Mouse (Mus musculus): ENCODE measurements at regions not wholly inside any gene's neighbourhood (a gene's known extent, or its start where the extent isn't known, plus 50 kb on each side); places are given as distances from the start of the nearest gene placed in this dataset.

DNA sequence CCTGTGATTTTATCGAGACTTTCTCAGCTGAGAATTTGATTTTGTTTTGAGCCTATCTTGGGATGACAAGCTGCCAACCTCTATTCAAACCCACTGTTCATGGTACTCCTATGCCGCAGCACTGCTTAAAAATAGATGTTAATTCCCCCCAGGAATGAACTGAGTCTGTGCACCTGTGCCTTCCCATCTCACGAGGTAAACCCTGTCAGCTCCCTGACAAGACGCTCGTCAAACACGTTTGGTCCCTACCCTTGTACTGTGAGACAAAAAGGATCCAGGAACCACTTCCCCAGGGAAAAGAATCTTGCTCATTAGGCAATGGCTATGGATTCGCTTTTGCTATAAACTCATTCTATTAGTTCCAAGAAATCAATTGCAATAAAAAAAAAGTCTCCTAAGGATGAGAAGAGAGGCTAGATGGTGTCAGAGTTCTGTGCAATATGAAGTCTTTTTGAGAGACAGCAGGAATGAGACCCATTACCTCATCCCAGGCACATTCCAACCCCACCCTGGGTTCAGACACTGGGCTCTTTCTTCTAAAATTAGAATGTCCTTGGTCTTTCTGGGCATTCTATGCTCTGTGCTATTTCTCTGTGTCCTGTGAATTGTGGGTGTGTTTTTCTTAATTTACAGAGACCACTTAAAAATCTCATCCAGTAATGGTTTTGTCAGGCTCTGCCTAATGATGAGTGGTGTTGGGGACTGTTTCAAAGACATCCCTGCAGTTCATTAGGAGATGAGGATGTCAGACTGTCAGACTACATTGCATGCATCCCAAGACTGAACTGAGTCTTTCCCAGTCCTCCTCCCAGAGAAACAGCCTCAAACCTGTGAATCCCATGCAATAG is 167.7 kb upstream of the Pabpc6 start:
- DNase-seq: no peak

DNA sequence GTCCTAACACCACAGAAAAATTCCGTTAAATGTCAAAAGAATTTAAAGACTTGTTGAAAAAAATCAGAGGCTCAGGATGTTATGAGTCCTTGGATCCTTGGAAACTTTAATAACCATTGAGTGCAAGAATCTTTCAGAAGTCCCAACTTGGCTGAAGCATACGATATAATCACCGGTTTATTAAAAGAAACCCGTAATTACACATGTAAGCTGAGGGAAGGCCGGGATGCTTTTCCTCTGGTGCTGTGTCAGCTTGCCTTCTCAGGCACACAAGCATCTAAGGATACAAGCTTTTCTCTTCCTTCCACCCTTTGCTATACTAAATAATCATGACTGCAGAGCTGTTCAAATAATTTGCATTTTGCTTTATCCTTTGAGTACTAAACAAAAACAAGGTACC is 160.4 kb upstream of the Pabpc6 start:
- no peak for DNase-seq

DNA sequence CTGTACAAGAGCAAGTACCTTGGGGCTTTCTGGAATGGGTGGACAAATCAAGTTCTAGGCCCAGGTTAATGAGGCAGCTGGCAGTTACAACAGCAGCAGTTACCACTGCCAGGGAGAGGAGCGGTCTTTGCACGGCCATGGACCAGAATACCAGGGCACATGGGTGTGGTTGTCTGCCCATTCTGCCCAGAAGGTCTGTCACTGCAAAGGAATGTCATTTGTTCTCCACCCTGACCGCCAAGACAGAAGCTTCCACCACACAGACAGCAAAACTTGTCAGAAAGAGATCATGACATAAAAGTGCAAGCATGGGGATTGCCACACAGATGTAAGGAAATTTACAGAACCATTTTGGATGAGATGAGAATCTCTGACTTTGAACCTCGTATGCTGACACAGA is 151.8 kb upstream of the Pabpc6 start:
- no peak for DNase-seq

DNA sequence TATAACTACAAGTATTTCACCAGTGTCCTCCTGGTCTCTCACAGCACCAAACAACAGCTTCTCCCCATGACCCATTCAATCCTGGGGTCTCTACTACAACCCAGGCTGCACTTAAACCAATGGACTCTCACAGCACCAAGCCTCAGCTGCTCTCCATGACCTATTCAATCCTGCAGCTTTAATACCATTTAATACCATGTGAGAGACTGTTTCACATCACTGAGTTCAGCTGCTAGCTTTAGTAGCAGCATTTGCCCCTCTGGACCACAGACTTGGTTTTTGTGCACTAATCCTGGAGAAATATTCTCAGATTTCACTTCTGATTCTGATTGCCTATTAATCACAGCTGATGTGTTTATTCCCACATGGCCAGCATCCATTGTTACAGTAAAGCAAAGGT is 147.5 kb upstream of the Pabpc6 start:
- DNase-seq: no peak

DNA sequence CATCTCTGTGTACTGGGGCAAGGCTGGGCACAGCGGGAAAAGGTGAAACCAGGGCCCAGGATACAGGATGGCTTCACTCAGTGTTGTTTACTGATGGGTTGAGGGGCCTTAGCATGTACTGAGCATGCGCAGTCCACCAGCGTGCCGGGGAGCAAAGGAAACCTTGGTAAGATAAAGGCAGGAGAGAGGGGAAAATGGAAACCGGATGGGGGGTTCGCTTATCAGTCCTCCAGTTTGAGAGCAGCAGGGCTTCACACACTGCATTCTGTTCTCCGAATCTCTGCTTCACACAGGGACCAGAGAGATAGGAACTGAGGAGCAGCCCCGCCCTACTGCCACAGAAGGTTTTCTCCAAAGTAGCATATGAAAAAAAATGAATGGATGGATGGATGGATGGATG is 127.6 kb upstream of the Pabpc6 start:
- no peak for DNase-seq

DNA sequence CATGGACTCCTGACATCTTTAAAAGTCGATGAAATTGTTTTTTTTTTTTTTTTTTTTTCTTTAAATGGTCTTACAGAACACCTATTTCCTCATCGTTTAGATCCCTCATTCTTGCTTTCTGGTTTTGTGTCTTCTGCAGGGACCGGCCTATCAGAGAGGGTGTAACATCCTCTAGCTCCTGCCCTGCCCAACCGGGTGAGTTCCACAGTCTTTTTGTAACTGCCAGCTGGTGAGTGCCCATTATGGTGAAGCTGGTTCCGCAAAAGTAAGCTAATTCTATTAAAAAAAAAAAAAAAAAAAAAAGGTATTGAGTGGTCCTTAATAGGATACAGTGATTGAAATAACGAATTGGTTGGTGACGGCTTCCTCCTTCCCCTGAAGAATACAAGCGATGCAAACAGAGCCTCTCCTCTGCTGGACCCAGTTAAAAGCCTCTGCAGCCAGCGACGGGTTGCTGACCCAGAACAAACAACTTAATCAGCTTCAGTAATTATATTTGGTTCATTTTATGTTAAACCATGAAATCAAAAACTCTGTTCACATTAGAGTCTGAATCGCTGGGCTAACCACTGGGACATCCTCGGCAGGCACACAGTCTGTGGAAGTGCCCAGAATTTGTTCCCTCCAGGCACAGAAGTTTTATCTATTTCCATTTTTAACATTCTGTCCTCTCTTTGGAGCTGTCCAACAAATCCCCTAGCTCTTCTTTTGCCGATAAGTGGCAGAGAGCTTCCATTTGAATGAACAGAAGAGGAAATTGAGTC is 126.9 kb upstream of the Pabpc6 start:
- DNase-seq: no peak

DNA sequence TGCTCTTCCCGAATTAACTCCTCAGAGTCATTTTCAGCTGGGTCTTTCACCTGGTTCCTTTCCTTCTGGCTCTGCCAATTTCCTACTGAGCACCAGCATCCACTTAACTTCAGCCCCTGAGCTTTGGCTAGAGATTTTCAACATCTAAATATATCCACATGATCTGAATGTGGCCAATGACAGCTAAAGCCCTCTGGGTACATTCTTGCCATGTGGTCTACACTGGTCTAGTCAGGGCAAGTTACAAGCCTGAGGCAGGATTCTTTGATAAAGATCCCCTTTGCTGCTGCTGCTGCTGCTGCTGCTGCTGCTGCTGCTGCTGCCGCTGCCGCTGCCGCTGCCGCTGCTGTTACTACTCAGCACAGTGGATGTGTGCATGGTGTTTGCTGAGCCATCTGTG is 109.3 kb upstream of the Pabpc6 start:
- no peak for DNase-seq

DNA sequence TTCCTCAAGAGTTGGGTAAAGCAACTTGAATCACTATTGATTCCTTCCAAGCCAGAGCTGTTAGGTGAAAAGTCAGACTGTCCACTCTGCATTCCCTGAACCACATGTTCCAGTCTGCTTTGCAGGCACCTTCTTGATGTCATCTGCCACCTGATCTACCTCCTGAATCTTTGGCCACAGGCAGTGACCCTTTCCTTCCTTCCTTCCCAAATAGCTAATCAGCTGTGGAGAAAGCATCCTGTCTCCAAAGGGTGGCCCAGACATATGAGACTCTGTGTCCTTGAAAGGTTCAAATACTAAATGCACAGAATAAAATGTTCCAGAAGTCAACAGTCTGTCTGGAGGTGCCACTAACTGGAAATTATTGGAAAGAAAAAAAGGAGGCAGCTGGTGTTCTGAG is 107.6 kb upstream of the Pabpc6 start:
- DNase-seq: no peak

DNA sequence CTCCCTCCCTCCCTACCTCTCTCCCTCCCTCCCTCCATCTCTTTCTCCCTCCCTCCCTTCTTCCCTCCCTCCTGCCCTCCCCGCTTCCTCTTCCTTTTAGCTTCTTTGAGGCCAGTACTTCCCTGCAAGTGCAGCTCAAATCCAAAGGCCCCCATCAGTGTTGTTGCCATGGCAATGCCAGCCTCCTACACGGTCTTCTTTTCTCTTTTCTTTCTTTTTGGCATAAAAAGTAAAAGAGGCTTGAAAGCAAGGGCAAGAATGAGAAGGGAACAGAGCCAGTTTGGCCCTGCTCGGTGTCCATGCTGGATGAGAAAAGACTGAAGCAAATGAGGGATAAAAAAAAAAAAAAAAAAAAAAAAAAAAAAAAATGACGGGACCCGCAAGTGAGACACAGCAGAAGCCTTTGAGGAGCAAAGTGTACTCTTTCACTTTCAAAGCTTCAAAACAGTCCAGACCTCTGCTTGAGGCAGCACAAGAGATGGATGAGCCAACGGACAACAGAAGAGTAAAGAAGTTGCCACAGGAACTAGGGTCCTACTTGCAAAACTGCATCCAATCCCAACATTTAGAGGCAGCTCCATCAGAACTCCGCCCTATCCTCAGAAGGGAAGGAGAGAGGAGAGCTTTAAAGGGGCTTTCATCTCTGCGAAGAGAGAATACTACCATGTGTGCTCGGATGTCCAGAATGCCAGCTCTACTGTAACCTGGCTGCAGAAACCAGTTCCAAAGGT is 106.9 kb upstream of the Pabpc6 start:
- peak; percentile 44 for DNase-seq

DNA sequence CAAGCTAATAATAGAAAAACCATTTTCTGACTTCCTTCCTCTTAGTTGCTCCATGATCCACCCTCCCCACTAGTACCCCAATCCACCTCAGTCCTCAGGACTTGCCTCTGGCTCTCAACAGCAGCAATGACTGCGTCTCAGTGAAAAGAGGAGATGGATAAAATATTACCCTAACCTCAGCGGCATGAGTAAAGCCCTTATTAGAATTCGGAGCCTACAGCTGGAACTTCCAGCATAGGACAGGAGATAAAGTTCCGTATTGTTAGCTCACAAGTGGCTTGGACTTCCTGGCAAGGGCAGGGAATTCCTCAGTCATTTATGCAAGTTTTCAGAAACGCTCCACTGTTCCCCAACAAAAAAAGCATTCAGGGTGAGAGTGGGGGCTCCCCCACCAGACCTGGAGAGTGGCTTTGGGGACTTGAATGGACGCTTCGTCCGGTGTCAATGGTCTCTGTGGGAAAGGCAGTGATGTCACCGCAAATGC is 106.2 kb upstream of the Pabpc6 start:
- DNase-seq: peak; percentile 41

DNA sequence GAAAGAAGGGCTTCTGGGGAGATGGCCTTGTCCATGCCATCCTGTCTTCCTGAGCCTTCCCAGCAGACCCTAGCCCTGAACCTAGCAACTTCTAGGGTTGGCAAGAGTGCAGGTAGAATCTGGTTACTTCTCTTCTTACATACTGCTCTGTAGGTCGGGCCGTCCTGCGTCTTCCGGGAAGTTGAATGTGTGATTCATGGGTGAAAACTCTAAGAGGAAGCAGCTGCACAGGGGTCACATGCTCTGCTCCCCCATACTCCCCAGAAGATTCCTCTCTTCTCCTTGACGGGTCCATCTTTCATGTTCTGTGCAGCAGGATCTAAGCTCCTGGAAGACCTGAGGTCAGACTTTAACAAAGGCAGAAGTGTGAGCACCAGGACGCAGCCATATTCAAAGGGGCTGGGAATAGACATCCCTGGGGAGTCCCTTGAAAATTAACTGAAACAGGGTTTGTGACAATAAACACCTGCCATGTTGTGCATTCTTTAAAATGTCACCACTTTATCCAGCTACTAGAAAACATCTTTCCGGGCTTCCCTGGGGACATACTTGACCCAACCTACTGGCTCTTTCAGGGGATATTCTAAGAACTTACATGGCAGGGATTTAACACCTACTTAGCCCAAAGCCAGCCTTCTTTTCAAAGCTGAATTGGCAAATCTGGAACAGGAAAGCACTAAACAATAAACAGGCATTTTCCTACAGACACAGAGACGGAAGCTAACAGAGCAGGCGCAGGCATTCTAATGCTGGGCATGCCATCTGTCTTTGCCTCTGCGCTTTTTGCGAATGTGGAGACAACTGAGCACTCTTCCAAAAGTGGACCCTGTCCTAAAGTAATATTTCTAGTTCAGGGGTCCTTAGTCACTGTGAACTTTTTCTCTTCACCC is 105.5 kb upstream of the Pabpc6 start:
- no peak for DNase-seq

DNA sequence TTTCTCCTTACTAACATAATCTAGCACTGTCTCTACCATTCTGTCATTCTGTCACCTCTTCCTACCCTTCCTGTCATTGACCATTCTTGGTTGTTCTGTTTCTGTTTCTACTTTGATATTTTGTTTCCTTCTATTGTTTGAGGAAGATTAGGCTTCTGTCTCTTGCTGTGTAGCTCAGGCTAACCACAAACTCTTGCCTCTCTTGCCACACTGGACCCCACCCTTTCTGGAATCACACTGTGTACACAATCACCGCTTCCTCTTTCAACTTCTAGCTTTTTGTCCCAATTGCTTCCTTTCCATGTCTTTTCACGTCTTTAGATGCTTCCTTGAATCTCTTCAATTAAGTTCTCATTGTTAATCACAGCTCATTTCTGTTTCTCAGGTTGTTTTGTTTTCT is 104.2 kb upstream of the Pabpc6 start:
- no peak for DNase-seq

DNA sequence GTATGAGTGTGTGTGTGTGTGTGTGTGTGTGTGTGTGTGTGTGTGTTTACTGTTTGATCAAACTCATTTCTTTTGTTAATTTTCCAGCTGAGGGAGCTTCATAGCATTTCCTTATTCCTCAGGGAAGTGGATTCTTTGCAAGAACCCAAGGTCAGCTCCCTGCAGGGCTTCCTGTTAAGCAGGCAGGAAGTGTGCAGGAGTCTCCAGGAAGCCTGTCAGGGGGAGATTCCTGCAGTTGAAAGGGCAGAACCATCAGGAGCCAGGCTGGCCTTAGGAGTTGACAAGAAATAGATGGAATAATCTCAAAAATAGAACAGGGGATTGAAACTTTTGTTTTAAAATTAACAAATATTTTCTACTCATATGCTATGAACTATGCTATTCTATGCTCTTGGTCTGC is 98.8 kb upstream of the Pabpc6 start:
- DNase-seq: no peak

DNA sequence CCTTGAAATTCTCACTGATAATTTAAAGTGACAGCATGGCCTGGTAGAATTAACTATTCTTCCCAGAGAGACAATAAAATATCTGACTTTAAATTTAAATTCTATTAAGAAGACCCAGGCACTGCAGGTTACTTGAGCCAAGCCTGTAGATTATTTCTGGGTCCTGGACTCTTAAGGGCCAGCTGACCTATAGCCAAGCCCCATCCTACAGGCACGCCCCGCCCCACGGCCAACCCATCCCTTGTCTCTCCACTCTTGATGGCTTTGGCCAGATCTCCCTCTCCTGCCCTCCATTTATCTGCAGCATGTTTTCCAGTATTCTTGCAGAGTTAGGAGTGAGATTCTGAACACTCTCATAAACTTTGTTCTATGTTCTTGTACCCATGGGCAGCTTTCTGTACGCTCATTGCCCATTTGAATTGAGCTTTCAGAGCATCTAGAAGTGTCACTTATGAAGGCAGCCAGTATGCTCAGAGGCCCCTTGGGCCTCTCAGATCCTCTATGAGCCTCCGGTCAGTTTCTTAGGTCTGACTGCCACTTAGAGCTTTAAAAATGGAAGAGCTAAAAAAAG is 96.2 kb upstream of the Pabpc6 start:
- DNase-seq: no peak

DNA sequence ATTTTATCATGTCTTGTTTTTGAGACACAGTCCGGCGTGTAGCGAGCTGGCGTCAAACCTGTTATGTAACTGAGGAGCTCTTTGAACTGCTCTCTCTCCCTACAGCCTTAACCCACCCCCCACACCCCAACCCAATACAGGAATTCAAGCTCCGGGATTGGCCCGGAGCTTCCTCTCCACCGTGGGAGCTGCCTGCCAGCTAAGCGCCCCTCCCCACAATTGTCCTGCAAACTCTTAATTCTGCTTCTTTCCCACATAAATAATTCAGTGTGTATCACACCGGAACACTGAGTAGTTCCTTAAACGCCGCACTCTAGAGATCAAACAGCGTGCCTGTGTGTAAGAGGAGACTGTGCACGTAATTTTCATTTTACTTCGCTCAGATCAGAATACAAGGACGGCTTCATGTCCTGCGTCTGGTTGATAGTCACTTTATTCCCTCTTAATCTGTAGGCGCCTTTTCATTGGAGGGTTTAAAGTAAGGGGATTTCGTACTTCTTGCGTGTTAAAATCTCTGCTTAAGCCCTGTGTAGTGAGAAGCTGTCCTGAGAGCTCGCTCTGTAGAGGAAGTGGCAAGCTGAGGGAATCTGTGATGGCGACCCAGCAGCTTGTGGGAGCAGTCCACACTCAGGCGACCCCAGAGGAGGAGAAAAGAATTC is 95.3 kb upstream of the Pabpc6 start:
- peak; percentile 43 for DNase-seq

DNA sequence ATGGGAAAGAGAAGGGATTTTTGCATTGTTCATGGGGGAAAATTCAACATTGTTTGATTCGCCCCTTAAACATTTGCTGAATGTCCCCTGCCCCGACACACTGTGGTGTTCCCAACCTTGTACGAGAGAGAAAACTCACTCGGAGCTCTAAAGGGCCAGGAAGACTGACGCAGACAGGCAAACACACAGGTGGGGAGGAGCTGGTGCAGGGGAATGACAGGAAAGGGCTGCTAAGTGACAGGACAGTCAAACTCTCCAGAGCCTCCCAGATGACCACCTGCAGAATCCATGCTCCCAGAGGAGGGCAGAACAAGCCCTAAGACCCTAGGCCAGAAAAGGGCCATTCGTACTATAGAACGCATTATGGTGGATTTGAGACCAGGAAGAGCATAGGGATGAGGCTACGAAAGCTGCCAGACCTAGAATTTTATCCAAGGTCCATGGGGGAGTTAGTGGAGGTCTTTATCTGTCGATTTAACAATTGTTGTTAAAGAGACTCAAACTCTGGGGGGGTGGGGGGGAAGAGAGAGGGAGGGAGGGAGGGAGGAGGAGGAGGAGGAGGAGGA is 94.6 kb upstream of the Pabpc6 start:
- DNase-seq: no peak

DNA sequence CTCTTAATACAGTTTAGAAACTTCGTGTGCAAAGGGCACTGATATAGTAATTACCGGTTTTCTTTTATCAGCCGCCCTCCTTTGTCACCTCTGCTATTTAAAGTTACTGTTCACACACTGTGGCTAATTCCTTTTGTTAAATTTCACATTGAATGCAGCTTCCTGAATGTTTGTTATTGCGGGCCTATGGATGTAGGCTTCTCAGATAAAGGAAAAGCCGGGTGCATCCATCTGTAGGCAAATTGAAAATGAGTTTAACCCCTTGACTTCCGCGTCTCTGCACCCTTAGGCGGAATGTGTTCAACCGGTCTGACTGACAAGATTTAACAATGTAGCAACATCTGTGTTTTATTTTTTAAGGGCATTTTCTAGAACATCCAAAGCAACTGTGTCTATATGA is 93.6 kb upstream of the Pabpc6 start:
- no peak for DNase-seq

DNA sequence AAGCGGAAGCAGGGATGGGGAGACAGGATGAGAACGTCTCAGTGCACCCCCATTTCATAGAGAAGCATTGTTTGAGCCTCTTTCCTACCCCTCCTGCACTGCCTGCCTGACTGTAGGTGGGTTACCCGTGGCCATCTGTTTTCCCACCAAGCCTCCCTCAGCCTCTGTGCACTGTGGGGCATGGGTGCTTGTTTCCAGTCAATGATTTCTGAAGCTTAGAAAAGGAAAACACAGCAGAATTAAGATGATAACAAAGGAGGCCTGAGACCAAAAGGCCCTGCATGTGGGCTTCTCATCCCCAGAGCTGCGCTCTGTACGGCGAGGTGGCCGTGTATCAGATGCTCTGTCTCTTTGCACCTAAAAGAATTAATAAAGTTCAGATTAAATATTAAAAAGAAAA is 92.9 kb upstream of the Pabpc6 start:
- no peak for DNase-seq

DNA sequence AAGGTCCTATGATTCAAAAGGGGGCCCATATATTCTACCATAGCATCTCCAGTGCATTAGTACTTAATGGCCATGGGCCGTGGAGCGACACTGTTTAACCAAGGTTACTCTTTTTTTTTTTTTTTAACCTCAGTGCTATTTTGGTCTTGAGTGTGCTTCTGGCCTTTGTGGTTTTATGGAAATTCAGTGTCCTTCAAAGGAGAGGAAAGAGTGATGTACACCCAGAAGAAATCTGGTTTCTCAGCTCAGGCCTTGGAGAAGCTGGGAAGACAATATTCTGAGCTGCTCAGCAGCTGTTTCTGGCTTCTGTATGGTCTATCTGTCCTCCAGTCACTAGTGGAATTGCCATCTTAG is 91.2 kb upstream of the Pabpc6 start:
- DNase-seq: no peak

DNA sequence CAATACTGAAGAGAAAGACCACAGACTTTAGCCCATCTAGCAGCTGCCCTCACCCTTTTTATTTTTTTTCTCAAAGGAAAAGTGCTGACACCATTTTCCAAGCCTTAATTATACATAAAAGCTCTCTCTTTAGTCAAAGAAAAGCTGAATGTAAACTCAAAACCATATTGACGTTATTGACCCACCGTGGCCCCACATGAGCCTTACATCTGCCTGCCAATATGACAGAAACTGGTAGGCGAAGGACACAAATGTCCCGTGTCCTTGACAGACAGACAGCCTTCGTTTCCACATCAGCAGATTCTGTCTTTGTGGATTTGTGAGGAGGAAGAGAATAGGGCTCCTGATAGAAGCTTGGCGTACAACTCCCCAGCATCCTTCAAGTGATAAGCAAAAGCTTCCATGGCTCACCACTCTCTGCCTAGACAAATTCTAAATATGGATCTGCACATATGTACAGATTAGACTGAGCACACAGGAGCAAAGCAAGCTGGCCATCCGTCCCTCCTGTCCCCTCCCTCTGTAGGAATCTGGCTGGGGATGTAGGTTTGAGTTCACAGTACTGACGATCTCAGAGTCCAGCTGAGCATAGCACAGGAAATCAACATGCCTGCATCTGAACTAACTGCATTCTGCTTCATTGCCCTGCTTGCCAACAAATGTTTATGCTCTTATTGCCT is 90.6 kb upstream of the Pabpc6 start:
- no peak for DNase-seq

DNA sequence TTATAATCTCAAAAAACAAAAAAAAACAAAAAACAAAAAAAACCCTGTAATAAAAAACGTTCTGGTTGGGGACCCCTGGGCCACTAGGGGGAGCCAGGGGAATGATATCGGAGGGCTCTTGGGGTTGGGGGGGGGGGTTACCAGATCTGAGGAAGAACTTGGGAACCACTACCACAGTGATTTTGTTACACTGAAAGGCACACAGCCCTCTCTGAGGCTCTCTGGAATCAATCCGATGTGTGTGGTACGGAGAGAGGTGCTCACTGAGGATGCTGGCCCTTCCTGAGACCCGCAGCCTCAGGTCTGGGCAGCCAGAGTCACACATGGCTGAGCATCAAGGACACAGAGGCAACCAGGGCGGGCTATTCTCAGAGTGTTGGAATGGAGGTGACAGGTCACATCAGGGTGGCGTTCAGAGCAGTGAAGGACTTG is 89.9 kb upstream of the Pabpc6 start:
- DNase-seq: no peak

Data from right cerebral cortex, postnatal 25 days (tissue).